Mouse (Mus musculus): ENCODE results near the gene Myom1. TPM values are rescaled to one million over a fixed set of nuclear protein-coding genes. Genes with fewer than 3 reads are reported as not detected.
"Not testable (repeated sequence)": the region's sequence is repeated elsewhere in the genome, so short reads cannot be mapped to it uniquely, and the experiment has no call there.

Myom1 gene
- polyA plus RNA-seq, 1 experiment from 2014 or later, result 5.9 TPM

GRCm38 (mm10) chr17:70973398-70973797 lies 29.0 kb upstream of the Myom1 start:
- WGBS, result 89% methylated on average over 9 of the region's 9 CpGs
- no peak for DNase-seq (ENCODE audit: low spot score)

DNA sequence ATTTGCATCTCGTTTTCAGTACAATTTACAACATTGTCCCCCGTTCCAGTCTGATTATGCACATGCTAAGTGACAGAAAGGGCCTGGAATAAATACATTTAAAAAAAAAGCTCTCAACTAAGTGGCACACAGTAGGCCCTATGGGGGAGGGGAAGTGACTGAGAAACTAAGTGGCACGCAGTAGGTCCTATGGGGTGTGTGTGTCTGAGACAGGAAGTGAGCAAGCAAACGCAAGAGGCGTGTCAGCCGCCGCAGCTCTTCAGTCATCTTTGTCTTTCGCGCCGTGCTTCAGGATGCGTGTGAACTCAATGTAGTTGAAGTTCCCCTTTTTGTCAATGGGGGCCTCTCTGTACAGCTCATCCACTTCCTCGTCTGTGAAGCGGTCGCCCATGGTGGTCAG lies 28.4 kb upstream of the Myom1 start:
- WGBS, result 94% methylated on average over 14 of the region's 14 CpGs
- H3K4me1 ChIP-seq (ENCODE audit: control insufficient read depth, insufficient read depth, low read length); DNase-seq (ENCODE audit: low spot score); H3K9me3 ChIP-seq (replicated peaks; ENCODE audit: control insufficient read depth, low read length); H3K4me2 ChIP-seq (ENCODE audit: low read depth, low read length); H3K9ac ChIP-seq (replicated peaks; ENCODE audit: low read length); H3K27me3 ChIP-seq (ENCODE audit: control insufficient read depth, insufficient read depth, low read length); H3K4me3 ChIP-seq (ENCODE audit: low read depth, low read length); H3K27ac ChIP-seq (replicated peaks; ENCODE audit: low read depth, low read length); ATAC-seq (replicated peaks; ENCODE audit: insufficient number of reproducible peaks, low FRiP score, low TSS enrichment, low read depth); H3K36me3 ChIP-seq (replicated peaks; ENCODE audit: control insufficient read depth, insufficient read depth, low read depth, low read length): not testable (repeated sequence)

More at GRCm38 (mm10) chr17:70973398-70973797, 29.0 kb upstream of the Myom1 start:
- H3K4me2 ChIP-seq (ENCODE audit: low read depth, low read length), result no peak overlapping the region
- no peaks in the 10 kb centered on the region for H3K4me1 ChIP-seq (ENCODE audit: control insufficient read depth, insufficient read depth, low read length)
- no peak overlapping the region for H3K9ac ChIP-seq (replicated peaks; ENCODE audit: low read length)
- ATAC-seq (replicated peaks; ENCODE audit: insufficient number of reproducible peaks, low FRiP score, low TSS enrichment, low read depth), result no peak
- H3K36me3 ChIP-seq (replicated peaks; ENCODE audit: control insufficient read depth, insufficient read depth, low read depth, low read length), result no peaks in the 10 kb centered on the region; the same call in 1 of the 2 replicates
- no peak overlapping the region for H3K4me3 ChIP-seq (ENCODE audit: low read depth, low read length)
- H3K9me3 ChIP-seq (replicated peaks; ENCODE audit: control insufficient read depth, low read length), result no peaks in the 10 kb centered on the region
- no peaks in the 10 kb centered on the region for H3K27me3 ChIP-seq (ENCODE audit: control insufficient read depth, insufficient read depth, low read length)
- H3K27ac ChIP-seq (replicated peaks; ENCODE audit: low read depth, low read length), result no peak overlapping the region

DNA sequence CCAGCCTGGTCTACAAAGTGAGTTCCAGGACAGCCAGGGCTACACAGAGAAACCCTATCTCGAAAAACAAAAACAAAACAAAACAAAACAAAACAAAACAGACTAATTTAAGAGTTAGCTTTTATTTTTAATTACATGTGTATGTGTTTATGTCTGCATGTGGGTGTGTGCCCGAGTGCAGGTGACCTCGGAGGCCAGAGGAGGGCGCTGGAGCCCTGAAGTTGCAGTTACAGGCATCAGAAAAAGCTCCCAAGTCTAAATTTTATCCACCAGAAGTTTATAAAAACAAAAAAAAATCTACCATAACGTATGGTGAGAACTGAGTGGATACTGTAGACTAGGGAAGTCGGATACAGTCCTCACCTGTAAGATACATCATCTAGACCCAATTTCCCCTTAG lies 24.6 kb upstream of the Myom1 start:
- no peaks in the 10 kb centered on the region for H3K27me3 ChIP-seq (ENCODE audit: control insufficient read depth, insufficient read depth, low read length)
- no peak overlapping the region for H3K27ac ChIP-seq (replicated peaks; ENCODE audit: low read depth, low read length)
- no peaks in the 10 kb centered on the region; the same call in none of the 2 replicates for H3K36me3 ChIP-seq (replicated peaks; ENCODE audit: control insufficient read depth, insufficient read depth, low read depth, low read length)
- no peak overlapping the region for H3K4me2 ChIP-seq (ENCODE audit: low read depth, low read length)
- DNase-seq (ENCODE audit: low spot score) (no peak), ATAC-seq (replicated peaks; ENCODE audit: insufficient number of reproducible peaks, low FRiP score, low TSS enrichment, low read depth) (no peak)
- H3K4me1 ChIP-seq (ENCODE audit: control insufficient read depth, insufficient read depth, low read length), result no peaks in the 10 kb centered on the region
- no peak overlapping the region for H3K4me3 ChIP-seq (ENCODE audit: low read depth, low read length)
- no peak overlapping the region for H3K9ac ChIP-seq (replicated peaks; ENCODE audit: low read length)
- 91% methylated on average over 6 of the region's 6 CpGs for WGBS
- H3K9me3 ChIP-seq (replicated peaks; ENCODE audit: control insufficient read depth, low read length), result no peaks in the 10 kb centered on the region

GRCm38 (mm10) chr17:70979345-70980223 lies 22.8 kb upstream of the Myom1 start:
- no peaks in the 10 kb centered on the region; the same call in none of the 2 replicates for H3K36me3 ChIP-seq (replicated peaks; ENCODE audit: control insufficient read depth, insufficient read depth, low read depth, low read length)
- WGBS, result 88% methylated on average over 20 of the region's 20 CpGs
- H3K27ac ChIP-seq (replicated peaks; ENCODE audit: low read depth, low read length), result no peak overlapping the region
- H3K9ac ChIP-seq (replicated peaks; ENCODE audit: low read length), result no peak overlapping the region
- no peaks in the 10 kb centered on the region for H3K4me1 ChIP-seq (ENCODE audit: control insufficient read depth, insufficient read depth, low read length)
- no peak overlapping the region for H3K4me3 ChIP-seq (ENCODE audit: low read depth, low read length)
- no peaks in the 10 kb centered on the region for H3K27me3 ChIP-seq (ENCODE audit: control insufficient read depth, insufficient read depth, low read length)
- DNase-seq (ENCODE audit: low spot score) (no peak), ATAC-seq (replicated peaks; ENCODE audit: insufficient number of reproducible peaks, low FRiP score, low TSS enrichment, low read depth) (no peak)
- H3K4me2 ChIP-seq (ENCODE audit: low read depth, low read length), result no peak overlapping the region
- H3K9me3 ChIP-seq (replicated peaks; ENCODE audit: control insufficient read depth, low read length), result no peaks in the 10 kb centered on the region

GRCm38 (mm10) chr17:70985501-70986354 lies 16.7 kb upstream of the Myom1 start:
- H3K4me1 ChIP-seq (ENCODE audit: control insufficient read depth, insufficient read depth, low read length), result no peaks in the 10 kb centered on the region
- 86% methylated on average over 15 of the region's 15 CpGs for WGBS
- no peaks in the 10 kb centered on the region for H3K9me3 ChIP-seq (replicated peaks; ENCODE audit: control insufficient read depth, low read length)
- H3K27ac ChIP-seq (replicated peaks; ENCODE audit: low read depth, low read length), result no peak overlapping the region
- no peak overlapping the region for H3K9ac ChIP-seq (replicated peaks; ENCODE audit: low read length)
- DNase-seq (ENCODE audit: low spot score) (no peak), ATAC-seq (replicated peaks; ENCODE audit: insufficient number of reproducible peaks, low FRiP score, low TSS enrichment, low read depth) (no peak)
- H3K36me3 ChIP-seq (replicated peaks; ENCODE audit: control insufficient read depth, insufficient read depth, low read depth, low read length), result no peaks in the 10 kb centered on the region; the same call in 1 of the 2 replicates
- H3K4me2 ChIP-seq (ENCODE audit: low read depth, low read length), result no peak overlapping the region
- H3K4me3 ChIP-seq (ENCODE audit: low read depth, low read length), result no peak overlapping the region
- H3K27me3 ChIP-seq (ENCODE audit: control insufficient read depth, insufficient read depth, low read length), result no peaks in the 10 kb centered on the region

GRCm38 (mm10) chr17:70986355-70986740 lies 16.1 kb upstream of the Myom1 start:
- no peaks in the 10 kb centered on the region; the same call in 1 of the 2 replicates for H3K36me3 ChIP-seq (replicated peaks; ENCODE audit: control insufficient read depth, insufficient read depth, low read depth, low read length)
- no peak overlapping the region for H3K9ac ChIP-seq (replicated peaks; ENCODE audit: low read length)
- no peaks in the 10 kb centered on the region for H3K9me3 ChIP-seq (replicated peaks; ENCODE audit: control insufficient read depth, low read length)
- no peaks in the 10 kb centered on the region; the same call in 1 of the 2 replicates for H3K4me1 ChIP-seq (ENCODE audit: control insufficient read depth, insufficient read depth, low read length)
- H3K4me2 ChIP-seq (ENCODE audit: low read depth, low read length), result no peak overlapping the region
- ATAC-seq (replicated peaks; ENCODE audit: insufficient number of reproducible peaks, low FRiP score, low TSS enrichment, low read depth) (no peak), DNase-seq (ENCODE audit: low spot score) (no peak)
- no peak overlapping the region for H3K4me3 ChIP-seq (ENCODE audit: low read depth, low read length)
- no peak overlapping the region for H3K27ac ChIP-seq (replicated peaks; ENCODE audit: low read depth, low read length)
- H3K27me3 ChIP-seq (ENCODE audit: control insufficient read depth, insufficient read depth, low read length), result no peaks in the 10 kb centered on the region
- WGBS, result 90% methylated on average over 6 of the region's 6 CpGs

DNA sequence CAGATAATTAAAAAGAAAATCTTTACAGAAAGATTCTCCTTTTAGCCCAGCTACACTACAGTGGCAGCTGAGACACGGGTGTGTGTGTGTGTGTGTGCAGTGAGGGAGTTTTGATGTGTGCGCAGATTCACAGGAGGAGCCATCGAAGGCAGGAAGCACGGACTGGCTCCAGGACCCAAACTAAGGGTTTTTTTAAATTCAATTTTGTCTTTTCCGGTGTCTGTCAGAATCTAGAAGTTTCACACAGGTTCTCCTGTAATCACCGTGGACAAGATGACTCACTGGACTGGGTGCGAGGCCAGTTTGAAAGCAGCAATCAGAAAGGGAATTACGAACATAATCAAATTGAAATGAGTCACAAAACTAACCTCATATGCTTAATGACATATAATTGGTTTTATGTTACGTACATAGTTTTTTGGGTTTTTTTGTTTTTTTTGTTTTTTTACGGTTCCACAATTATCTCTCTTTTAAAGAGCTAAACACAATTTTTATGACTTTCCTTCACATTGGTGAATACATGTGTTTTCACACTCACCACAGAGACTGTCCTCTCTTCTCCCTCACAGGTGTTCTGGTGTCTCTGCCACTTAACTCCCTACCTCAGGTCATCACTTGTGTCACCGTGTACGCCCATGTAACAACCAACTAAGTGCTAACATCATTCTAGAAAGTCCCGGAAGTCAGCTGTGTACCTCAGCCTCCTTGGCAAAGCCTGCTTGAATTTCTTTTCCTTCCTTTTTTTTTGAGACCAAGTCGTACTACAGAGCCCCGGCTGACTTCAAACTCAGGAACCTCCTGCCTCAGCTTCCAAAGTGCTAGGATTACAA lies 15.4 kb upstream of the Myom1 start:
- Histone ChIP-seq H3K27me3 (ENCODE audit: control insufficient read depth, insufficient read depth, low read length) (no peaks in the 10 kb centered on the region), H3K9me3 (replicated peaks; ENCODE audit: control insufficient read depth, low read length) (no peaks in the 10 kb centered on the region), H3K9ac (replicated peaks; ENCODE audit: low read length) (no peak overlapping the region), H3K4me3 (ENCODE audit: low read depth, low read length) (no peak overlapping the region), H3K4me2 (ENCODE audit: low read depth, low read length) (no peak overlapping the region), H3K27ac (replicated peaks; ENCODE audit: low read depth, low read length) (no peak overlapping the region), H3K4me1 (ENCODE audit: control insufficient read depth, insufficient read depth, low read length) (no peaks in the 10 kb centered on the region; the same call in 1 of the 2 replicates), H3K36me3 (replicated peaks; ENCODE audit: control insufficient read depth, insufficient read depth, low read depth, low read length) (no peaks in the 10 kb centered on the region; the same call in 1 of the 2 replicates)
- ATAC-seq (replicated peaks; ENCODE audit: insufficient number of reproducible peaks, low FRiP score, low TSS enrichment, low read depth) (no peak), DNase-seq (ENCODE audit: low spot score) (no peak)
- WGBS, result 89% methylated on average over 15 of the region's 15 CpGs

All from embryonic facial prominence, embryonic 11.5 days (tissue).